Mouse (Mus musculus): Measurements from ENCODE around the gene Slit3.

DNA sequence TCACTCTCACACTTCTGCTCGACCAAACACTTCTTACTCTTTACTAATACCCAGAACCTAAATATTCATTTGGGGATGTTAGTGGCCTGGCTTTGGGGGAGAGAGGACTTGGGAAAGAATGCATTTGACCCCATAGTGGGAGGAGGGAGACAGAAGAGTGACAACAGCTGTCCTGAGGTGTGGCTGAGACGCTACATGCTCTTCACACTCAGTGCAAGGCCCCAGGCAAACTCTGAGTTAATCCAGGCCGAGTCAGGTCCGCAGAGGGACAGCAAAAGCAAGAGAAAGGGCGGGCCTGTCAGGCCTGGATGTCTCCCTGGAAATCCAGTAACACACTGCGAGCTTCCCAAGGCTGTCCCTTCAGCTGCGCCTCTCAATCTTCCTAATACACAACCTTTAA lies 307.0 kb downstream of the Slit3 start:
- TF ChIP-seq CTCF (IDR thresholded peaks at IDR 0.05; ENCODE audit: borderline replicate concordance, control insufficient read depth, extremely low read depth, insufficient read depth, low read length, poor library complexity) (no peak), POLR2A (IDR thresholded peaks at IDR 0.05; ENCODE audit: control insufficient read depth, extremely low read depth, insufficient read depth, low read length, poor library complexity) (no peak)

All from thymus, adult 2 months (tissue).